Mouse (Mus musculus): Measurements from ENCODE around the gene Cd69.

Cd69 gene

DNA sequence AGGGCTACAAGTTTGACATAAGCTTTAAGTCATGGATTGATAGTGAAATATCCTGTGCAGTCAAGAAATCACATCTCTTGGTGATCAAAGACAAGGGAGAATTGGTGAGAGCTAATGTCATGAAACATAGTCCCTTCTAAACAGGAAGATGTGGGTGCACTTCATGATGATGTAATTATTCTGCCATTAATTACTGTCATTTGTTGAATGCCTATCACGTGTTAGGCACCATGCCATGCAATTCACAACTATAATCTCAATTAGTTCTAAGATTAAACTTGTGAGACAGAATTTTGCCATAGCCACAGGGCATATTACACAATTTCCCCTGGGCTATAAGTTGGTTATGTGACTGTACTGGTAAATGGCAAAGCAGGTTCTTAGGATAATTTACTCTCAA is 28.2 kb downstream of the Cd69 start:
- DNase-seq (ENCODE audit: low spot score in 2 of 2), result no peak

DNA sequence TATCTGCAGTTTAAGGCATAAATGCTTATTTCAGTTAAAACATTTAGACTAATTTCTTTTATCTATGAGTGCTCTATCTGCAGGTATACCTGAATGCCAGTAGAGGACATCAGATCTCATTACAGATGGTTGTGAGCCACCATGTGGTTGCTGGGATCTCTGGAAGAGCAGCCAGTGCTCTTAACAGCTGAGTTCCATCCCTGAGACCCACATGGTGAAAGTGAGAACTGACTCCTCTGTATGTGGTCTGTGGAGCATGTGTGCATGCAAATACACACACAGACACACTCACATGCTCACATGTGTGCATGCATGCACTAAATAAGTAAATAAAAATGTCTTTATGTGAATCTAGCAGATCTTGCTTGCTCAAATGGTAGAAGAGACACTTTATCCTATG is 29.4 kb downstream of the Cd69 start:
- DNase-seq (ENCODE audit: low spot score in 2 of 2), result no peak

DNA sequence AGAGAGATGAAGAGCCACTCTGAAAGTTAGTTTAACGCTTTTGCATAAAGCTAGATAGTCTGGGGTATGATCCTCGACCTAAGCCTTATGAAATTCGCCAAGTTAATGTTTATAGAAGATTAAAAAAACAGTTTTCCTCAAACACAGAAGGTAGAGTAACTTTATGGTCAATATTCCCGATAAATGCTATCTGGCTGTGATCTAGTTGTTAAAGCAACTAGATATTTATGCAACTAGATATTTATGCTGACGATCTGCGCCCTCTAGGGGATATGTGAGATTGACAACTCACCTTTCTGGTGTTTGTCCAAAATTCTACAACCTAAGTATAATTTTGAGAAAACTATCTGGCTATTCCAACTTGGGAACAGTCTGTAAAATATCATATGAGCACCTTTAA is 33.3 kb downstream of the Cd69 start:
- DNase-seq (ENCODE audit: low spot score in 2 of 2), result no peak

DNA sequence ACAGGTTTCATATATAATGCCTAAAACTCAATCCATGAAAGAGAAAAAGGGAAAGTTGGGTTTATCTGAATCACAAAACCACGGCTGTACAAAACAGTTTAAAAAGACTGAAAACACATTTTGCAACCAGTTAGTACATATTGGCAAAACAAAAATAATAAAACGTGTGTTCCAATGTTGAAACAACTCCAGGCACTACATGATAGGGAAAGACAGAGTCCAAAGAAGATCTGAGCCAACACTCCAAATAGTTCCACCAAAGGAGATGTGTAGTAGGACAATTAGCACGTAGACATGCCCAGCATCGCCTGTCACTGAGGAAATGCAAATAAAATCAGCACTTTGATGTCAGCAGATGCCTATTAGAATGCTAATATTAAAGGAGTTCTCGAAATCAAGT is 33.8 kb downstream of the Cd69 start:
- DNase-seq (ENCODE audit: low spot score in 2 of 2), result no peak

DNA sequence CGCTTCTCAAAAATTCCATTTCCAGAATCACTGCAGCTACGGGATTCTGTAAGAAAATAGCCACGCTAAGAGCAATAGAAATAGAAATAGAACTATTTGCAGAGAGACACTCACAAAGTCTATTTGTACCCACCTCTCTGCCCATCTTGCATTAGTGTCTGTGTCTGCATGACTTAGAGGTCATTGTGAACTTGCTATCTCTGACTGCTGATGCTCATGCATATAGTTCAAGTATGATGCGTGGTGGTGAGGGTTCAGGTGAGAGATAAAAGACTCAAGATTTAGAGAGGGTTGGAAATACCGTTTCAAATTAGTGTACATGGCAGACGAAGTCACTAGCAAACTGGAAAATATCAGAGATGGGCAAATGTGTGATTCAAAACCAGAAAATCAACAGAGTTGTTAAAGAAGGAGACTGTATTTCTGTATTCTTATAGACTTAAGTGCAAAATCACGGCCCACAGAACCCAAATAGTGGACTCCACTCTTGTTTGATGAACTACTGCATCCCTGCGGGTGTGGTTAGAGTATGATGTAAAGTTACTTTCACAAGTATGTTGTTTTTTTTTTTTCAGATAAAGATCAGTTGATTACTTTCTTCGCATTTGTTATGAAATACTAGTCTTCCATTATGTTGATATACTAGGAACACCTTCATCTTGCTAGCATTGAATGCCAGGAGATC is 35.5 kb downstream of the Cd69 start:
- no peak for DNase-seq (ENCODE audit: low spot score in 2 of 2)

DNA sequence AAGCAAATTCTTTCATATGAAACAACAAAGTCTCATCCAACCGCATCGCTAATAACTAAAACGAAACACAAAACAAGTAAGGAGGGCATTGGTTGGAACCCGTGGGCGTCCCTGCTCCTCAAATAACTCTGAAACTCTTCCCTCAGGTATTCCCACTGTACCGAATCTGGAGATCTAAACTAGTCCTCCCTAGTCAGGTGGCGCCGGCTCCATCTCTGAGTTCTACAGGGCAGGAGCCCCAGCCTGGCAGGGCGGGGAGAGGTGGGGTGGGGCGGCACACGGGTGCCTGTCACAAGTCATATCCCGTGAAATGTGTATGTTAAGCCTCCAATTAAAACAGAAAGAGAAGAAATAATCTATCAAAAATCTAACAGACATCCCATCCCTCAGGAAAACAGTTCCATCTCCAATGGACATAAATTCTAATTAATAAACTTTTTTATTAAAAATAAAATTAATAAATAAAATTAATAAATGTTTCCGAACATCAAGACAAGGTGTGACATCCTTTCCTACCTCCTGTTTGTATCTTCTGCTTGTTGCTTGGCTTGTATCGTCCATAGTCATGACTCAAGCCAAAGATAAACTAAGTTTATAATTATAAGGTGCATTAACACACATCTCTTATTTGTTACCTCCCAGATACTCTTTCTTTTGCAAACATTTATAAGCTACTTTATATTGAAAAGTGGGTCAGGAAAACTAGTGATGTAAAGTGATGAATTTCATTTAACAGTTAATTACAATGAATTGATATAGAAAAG is 36.8 kb downstream of the Cd69 start:
- DNase-seq (ENCODE audit: low spot score in 2 of 2), result peak in 1 of 2 experiments; percentile 37

DNA sequence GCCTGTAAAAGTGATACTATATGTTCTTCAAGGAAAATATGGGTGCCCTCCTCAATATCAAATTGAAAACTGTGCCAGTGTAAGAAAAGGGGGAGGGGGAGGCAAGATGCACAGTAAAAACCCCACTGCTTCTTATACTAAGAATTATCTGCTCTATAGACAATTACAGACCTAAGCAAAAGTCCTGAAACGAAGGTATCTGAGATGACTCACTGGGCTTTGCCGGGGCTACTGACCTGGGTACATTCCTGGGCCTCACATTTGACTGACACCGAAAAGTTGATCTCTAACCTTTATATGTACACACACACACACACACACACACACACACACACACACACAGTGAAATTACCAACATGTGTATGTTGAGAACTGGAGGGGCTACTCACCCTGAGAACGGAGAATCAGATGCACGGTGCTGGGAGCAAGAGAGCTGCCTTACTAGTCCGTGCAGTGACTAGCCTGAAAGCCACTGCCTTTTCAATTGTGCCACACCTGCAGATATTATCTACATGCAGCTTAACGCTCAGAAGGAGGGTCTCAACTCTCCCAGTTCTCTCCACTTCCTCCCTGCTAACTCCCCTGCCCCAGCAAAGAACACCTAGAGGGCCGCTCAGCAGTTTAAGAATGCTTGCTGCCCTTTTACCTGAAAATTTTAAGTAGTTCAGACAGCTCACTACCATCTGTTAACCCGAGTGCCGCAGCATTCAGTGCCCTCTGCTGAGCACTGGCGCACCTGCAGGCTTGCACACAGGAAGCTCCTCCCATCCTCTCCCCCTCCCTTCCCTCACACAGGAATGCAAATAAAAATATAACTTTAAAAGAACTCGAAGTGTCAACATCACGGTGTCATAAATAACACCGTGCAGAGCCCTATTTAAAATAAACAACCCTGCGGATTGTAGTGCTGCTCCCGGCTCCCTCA is 37.6 kb downstream of the Cd69 start:
- peak; percentile 85 for DNase-seq (ENCODE audit: low spot score in 2 of 2)

DNA sequence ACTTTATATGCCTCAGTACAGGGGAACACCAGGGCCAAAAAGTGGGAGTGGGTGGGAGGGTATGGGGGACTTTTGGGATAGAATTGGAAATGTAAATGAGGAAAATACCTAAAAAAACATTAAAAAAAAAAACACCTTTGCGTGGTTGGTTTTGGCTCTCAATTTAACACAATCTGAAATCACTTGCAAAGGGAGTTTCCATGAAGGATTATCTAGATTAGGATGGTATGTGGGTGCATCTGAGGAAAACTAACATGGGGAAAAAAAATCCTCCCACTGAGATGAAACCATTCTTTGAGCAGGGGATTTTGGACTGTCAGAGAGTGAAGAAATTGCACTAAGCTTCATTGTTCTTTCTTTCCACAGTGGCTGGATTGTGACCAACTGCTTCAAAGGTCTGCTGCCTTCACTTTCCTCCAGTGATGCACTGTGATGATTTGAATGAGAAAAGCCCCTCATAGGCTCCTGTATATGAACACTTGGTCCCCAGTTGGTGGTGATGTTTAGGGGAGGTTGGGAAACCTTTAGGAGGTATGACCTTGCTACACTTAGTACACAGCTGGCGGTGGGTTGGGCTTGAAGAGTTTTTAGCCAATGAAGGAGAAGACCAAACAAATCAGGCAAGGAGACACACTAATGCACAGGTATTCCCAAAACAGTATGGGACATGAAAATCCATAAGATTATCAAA is 38.4 kb downstream of the Cd69 start:
- no peak for DNase-seq (ENCODE audit: low spot score in 2 of 2)

DNA sequence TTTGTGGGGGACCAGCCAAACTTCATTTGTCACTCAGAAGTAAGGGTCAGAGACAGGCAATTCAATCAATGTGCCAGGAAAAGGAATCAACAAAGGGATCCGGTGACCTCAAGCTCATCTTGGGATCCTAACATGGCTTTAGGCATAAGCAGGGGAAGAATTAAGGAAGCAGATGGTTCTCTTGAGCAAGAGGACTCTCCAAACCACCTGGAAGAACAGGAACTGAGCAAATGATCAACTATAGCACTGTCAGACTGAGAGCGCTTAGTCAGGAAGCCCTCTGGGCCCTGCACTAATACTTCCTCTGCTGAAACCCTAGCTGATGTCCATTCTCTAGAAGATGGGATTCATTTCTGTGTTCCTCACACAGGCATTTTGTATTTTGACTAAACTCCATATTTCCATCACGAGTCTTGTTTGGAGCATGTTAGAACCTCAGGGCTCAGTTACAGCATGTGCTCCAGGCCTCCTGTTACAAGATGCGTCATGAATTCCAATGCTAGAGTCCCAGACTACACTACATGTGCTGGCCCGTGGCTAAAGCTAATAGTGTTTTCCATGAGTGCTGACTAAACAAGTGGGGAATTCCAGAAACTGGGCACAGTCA is 39.3 kb downstream of the Cd69 start:
- no peak for DNase-seq (ENCODE audit: low spot score in 2 of 2)

DNA sequence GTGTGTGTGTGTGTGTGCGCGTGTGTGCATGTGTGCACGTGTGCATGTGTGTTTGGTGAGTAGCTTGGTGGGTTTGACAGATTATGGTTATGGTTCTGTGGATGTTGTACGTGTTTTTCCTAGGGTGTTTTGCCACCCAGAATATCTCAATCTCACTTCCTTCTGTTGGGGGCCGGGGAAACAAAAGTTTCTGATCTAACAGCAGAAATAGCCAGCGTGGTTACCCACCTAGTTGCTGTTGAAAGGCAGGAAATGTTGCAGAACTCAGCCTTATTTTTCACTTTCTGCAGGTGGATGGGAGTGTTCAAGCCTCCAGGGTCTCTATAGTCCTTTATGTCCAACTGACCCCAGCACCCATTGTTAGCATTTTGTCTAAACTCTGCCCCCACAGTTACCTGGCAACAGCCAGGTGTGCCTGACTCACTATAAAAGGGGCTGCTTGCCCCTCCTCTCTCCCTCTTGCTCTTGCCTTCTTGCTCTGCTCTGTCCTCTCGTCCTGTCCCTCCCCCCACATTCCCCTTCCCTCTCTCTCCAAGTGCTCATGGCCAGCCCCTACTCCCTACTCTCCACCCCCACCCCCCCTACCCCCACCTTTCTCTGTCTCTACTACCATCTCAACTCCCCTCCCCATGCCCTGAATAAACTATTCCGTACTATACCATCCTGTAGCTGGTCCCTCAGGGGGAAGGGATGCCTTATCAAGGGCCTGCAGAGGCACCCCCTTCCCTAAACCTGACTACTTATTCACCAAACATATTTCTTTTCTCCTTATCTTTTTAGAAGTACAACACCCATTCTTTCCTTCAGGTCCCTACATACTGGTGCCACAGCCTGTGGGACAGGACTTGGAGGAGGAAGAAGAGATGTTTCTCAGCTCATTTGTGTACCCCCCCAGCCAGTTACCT is 40.5 kb downstream of the Cd69 start:
- no peak for DNase-seq (ENCODE audit: low spot score in 2 of 2)

DNA sequence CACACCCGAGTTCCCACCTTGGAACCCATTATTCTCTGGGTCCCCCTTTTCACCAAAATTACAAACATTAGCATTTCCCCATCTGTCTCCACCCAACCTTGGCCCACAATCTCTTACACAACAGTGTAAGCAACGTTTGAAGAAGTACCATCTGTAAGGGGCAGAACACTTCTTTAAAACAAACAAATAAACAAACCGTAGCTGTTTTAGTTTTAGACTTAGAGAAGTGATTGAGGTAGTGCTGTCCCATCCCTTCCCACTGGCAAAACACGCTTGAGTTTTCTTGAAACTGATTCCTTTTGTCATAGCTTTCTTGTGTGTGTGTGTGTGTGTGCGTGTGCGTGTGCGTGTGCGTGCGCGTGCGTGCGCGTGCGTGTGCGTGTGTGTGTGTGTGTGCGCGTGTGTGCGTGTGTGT is 41.3 kb downstream of the Cd69 start:
- no peak for DNase-seq (ENCODE audit: low spot score in 2 of 2)

DNA sequence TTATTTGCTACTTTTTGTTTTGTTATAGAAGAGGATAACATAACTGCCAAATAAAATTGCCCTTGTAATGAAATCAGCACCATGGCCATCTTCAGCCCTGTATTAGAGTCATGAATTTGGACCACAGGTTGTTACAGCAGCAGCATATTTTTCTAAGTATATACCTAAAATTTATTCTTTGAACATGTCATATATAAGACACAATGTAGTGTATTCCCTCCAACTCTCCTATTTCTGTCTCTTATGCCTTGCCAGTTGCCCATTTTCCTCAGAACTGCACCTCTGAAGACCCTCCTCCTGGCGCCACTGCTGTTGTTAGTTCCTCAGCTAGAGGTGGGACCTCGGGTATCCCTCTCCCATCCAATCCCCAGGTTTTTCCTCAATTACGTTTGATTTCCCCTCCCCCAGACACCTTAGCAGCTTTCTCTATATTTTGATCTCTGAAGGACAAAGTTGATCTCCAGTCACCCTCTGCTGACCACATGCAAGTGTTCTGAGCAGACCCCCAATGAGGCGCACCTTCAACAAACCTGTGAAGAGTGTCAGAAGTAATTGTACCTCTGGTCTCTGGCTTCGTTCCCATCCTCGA is 41.8 kb downstream of the Cd69 start:
- no peak for DNase-seq (ENCODE audit: low spot score in 2 of 2)

DNA sequence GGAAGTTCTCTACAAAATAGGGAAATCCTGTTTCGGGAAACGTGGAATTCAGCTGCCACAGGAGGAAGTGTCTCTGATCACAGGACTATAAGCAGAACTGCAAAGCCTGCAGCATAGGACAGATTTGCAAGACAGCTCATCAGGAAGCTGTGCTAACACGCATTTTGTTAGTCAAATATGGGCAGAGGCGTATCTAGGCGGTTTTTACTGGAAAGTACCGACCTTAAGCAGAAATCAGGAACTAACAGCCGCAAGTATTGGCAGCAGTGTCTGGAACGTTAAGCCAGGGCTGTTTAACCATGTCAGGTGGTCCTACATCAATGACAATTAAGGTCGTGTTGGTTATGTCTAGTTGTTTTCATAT is 42.4 kb downstream of the Cd69 start:
- DNase-seq (ENCODE audit: low spot score in 2 of 2), result peak; percentile 37 to 48

DNA sequence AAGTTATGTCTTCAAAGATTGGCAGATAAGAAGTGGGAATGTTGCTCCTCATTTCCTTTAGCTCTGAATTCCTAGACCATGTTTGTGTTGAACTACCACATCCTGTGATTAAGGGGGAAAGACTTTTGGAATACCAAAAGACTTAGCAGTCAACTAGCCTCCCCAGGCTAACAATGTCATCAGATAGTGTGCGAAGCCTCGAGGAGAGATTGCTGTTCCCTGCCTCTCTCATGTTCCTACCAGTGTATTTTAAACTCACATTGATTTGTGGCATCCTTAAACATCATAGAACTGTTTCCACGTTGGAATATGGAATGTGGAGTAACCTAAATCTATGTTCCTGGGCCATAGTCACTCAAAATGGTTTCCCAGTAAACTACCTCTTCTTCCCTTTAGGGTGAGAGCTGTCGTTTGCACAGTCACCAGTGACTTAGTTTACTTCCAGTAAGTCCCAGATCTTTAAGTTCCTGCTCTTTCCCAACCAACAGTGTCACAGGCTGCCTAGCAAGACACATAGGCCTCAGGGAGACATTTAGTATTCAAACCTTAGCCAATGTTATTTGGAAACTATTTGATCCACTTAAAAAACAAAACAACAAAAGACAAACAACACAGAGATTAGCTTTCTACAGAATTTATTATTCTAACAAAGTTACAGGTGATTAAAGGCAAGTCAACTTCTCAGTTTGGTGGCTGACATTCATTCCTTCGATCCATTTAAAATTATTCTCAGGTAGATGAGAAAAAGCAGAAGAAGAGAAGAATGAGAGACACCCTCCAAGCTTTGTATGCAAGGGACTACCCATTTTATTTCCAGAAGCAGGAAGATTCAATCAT is 43.0 kb downstream of the Cd69 start:
- DNase-seq (ENCODE audit: low spot score in 2 of 2), result no peak

DNA sequence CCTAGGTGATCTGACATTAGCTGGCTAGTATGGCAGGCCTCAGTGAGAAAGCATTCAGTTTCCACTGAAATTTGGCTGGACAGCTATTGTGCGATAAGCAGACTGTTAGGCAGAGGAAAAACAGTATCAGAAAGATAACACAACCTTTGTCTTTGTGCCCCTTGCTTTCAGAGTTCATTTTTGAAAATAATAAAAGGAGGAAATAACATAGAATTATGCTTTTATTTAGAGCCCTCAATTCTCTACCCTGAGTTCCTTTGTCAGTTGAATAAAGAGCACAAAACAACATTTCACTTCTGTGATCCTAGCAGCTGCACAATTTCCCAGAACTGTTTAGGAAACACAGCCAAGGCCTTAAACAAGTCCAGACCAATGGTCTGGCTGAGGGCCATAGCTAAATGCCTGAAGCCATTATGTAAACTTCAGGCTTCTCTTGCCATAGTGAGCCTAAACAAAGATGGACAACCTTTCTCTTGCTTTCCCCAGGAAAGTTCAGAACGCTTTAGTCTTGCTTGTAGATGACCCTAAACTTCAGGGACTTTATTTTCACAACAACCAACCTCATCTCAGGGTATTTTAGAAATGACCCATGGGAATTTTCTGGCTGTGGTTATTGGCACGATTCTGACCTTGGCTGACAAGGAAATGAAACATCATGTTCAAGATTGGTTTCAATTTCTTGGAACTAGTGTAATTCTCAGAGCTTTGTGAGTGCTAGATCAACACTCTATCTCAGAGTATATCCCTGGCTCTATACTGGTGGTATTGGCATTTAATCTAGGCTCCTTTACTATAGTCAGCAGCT is 45.3 kb downstream of the Cd69 start:
- DNase-seq (ENCODE audit: low spot score in 2 of 2), result no peak

DNA sequence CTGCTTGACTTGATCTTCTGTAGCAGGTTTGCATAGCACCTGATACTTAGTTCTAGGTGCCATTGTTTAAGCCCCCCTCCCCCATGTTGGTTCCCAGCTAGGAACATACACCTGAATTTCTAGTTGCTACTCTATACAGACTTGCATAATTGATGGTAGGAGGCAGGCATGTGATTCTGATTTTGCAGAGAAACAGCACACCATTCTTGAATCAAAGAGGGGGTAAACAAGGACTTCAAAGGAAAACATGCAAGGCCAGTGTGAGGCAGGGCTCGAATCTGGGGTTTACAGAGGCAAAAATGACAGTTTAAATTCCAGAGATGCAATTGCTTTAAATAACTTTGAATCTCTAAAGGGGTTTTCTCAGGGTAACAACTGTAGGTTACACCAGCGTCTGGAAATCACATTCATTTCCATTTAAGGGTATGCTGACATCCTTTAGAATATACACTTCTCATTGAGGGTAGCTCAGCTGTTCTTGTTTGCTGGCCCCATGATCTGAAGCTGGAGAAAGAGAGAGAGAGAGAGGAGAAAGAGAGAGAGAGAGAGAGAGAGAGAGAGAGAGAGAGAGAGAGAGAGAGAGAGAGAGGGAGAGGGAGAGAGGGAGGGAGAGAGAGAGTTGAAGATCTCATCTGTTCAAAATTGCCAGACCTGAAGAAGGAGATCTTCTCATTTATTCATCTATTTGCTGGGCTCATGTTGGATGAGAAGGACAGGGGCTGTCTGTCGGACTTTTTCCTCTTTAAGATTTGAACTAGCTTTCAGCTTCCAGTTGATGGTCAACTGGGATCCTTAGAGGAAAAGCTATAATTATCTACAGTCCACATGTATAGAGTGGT is 46.1 kb downstream of the Cd69 start:
- no peak for DNase-seq (ENCODE audit: low spot score in 2 of 2)

DNA sequence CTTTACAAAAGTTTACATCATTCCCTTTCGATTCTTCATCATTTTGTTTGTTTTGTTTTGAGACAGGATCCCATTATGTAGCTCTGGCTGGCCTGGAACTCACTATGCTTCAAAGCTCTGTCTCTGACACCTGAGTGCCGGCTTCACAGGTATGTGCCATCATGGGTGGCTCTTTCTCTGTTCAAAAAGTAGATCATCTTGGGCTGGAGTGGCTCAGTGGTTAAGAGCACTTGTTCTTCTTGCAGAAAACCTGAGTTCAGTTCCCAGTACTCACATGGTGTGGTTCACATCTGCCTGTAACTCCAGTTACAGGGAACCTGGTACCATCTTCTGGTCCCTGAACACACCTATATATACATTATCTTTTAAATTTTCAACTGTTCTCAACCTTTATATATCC is 50.2 kb downstream of the Cd69 start:
- no peak for DNase-seq (ENCODE audit: low spot score in 2 of 2)
